Mouse (Mus musculus) left cerebral cortex, postnatal 25 days (tissue): ENCODE data around the gene Zp3. TPM values are rescaled to one million over a fixed set of nuclear protein-coding genes. Genes with fewer than 3 reads are reported as not detected.

Experiments used
- total RNA-seq, 2 experiments: library from RNA; stranded (reverse); gene quantifications; 2 replicates each; pipeline ENCODE4 v1.2.3; 2021

Zp3 gene
- total RNA-seq, 2 experiments from 2014 or later, result not detected

Other genes with a start within 250 kb of the Zp3 start
- gene Tmem120a, start 235.7 kb upstream of the Zp3 start, total RNA-seq, result 10 to 100 TPM; 13.5 to 18.7 TPM
- not detected for gene Styxl1, start 201.7 kb upstream of the Zp3 start, total RNA-seq
- 100 to 1,000 TPM; 389 to 397 TPM for gene Mdh2, start 201.6 kb upstream of the Zp3 start, total RNA-seq
- gene Srrm3, start 173.2 kb upstream of the Zp3 start, total RNA-seq, result 10 to 100 TPM; 85.4 to 98.1 TPM
- gene Hspb1, start 92.2 kb upstream of the Zp3 start, total RNA-seq, result 10 to 100 TPM; 16.9 to 19.7 TPM
- 1,000 to 10,000 TPM; 1,217 to 1,308 TPM for gene Ywhag, start 45.5 kb upstream of the Zp3 start, total RNA-seq
- gene Ssc4d, start 5.6 kb upstream of the Zp3 start, total RNA-seq, result 1 to 10 TPM; 2.0 to 2.3 TPM
- 1 to 10 TPM; 8.5 to 8.7 TPM for gene Dtx2, start 14.7 kb downstream of the Zp3 start, total RNA-seq
- not detected for gene Upk3b, start 58.4 kb downstream of the Zp3 start, total RNA-seq
- not detected for gene Upk3bl, start 74.4 kb downstream of the Zp3 start, total RNA-seq
- 1 to 10 TPM; 3.5 to 5.0 TPM for gene Rasa4, start 103.8 kb downstream of the Zp3 start, total RNA-seq
- gene Polr2j, start 136.5 kb downstream of the Zp3 start, total RNA-seq, result 10 to 100 TPM; 71.5 to 83.9 TPM
- 10 to 100 TPM; 13.3 TPM for gene Lrwd1, start 156.0 kb downstream of the Zp3 start, total RNA-seq
- 1 to 10 TPM; 8.1 to 9.4 TPM for gene Alkbh4, start 156.0 kb downstream of the Zp3 start, total RNA-seq
- gene Orai2, start 190.6 kb downstream of the Zp3 start, total RNA-seq, result 10 to 100 TPM; 57.1 to 60.1 TPM
- gene Prkrip1, start 218.9 kb downstream of the Zp3 start, total RNA-seq, result 10 to 100 TPM; 36.8 to 37.1 TPM